Mouse (Mus musculus): ENCODE data around the gene Epas1.

DNA sequence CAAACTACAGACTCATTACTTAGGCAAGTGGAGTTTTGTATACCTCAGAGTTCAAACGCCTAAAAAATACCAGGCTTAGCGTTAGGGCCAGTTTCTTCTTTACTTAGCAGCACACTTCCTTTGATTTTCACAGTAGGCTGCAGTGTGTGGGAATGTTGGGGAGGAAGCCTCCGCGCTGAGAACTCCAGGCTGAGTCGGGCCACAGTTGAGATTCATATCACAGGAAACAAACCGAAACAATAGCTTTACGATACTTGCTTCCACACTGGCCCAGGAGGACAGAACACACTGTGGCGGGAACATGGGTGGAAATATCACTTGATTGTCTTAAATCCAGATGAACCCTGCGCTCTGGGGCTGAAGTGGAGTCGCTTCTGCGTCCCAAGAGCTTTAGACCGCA is 47.0 kb downstream of the Epas1 start:
- TF ChIP-seq POLR2A (IDR thresholded peaks at IDR 0.05; ENCODE audit: borderline replicate concordance, control insufficient read depth, low read depth, low read length) (no peak), CTCF (IDR thresholded peaks at IDR 0.05; ENCODE audit: control insufficient read depth, insufficient read depth, low read length) (no peak)

All from bone marrow, adult 2 months (tissue).